Mouse (Mus musculus) left cerebral cortex, adult 9 months (tissue): Measurements from ENCODE around the gene Sipa1l1.
A peak's percentile ranks its signal among the peaks of the same experiment; 100 is the strongest.

Source experiments
- DNase-seq, 2 experiments: peaks; one replicate each; pipeline ENCODE4 v3.0.0; 2022; ENCODE audit warnings: low spot score in 2 of 2

The Sipa1l1 gene

DNA sequence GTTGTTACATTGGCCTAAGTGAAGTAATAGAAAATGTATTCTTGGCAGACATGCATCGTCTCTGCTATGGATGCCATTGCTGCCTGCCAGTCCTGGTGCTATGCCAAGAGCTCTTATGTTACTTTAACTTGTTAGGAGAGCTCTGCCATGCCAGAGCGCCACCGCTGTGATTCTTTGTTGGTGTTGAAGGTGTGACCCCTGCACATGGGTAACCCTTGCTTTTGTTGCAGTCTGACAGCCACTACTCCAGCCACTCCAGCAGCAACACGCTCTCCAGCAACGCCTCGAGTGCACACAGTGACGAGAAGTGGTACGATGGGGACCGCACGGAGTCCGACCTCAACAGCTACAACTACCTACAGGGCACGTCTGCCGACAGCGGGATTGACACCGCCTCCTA, 255.7 kb downstream of the Sipa1l1 start:
- DNase-seq: no peak

DNA sequence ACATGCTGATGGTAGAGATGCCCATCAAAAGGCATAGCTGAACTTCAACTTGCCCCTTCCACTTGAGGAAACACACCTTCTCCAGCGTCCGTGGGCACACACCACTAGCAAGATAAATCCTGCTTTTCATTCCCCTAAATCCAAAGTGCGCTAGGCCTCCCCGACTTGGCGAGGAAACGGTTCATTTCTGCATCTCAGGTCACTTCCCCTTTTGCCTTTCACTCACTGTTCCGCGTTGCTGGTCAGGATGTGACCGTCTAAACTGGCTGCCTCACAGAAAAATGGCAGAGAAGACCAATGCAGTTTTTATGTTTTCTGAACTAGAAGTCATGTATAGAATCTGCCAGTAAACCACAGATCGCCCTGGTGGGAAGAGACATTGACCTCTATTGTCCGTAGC, 256.7 kb downstream of the Sipa1l1 start:
- DNase-seq: no peak

DNA sequence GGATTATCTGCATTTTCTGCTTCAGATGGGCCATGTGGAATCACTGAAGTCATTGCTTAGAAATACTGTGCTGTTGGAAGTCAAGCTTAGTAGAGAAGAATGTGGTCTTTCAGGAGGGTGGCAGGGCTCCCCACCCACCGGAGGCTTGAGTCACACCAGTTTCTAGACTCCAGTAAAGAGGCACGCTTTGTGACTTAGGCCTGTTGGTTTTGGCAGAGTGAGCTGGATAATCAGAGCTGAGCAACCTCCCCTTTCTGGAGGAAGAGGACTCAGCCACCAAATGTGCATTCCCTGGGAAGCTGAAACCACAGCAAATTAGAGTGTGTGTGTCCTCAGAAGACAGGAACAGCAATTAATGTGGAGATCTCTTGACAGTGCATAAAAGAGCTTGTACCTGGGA, 258.3 kb downstream of the Sipa1l1 start:
- peak; percentile 45 to 75 for DNase-seq

GRCm38 (mm10) chr12:82428466-82428865, 259.3 kb downstream of the Sipa1l1 start:
- no peak for DNase-seq

DNA sequence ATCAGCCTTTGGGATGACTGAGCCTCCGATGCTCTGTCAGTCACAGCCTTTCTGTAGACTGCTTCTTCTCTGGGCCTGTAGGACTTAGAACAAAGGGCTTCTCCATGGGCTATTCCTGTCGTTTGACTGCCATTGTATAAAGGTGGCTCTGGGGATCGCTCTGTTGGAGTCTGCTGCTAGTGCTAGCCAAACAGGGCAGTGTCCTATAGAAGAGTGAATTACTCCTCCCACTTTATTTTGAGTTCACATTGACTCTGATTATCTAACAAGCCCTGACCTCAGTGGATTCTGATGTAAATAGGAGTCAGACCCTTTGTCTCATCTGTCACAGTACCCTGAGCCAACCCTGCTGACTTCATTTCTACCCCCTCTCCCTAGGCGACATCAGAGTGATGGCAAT, 264.2 kb downstream of the Sipa1l1 start:
- DNase-seq: no peak

GRCm38 (mm10) chr12:82434591-82434990, 265.5 kb downstream of the Sipa1l1 start:
- peak in 1 of 2 experiments; percentile 47 for DNase-seq

DNA sequence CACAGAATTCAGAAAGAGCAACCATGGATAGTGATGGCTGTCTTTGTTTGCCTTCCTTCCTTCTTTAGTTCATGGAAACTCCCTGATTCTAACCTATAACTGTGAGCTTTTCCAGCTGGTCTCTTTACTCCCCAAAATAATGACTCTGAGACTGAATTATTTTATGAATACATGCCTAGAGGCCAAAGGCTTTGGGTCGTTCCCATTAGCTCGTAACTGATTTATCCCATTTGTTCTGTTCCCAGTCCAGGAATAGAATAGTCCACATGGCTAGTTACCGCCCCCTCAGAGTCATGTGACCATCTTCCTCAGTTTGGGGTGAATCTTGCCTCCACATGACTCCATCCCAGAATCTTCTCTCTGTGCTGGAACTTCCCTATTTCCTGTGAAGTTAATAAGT, 272.4 kb downstream of the Sipa1l1 start:
- no peak for DNase-seq

- no peak for DNase-seq
These were observed 277.5 kb downstream of the Sipa1l1 start for GRCm38 (mm10) chr12:82446609-82447024.

- DNase-seq: no peak
These were observed 279.2 kb downstream of the Sipa1l1 start for GRCm38 (mm10) chr12:82448129-82448815.

GRCm38 (mm10) chr12:82452428-82452827, 283.3 kb downstream of the Sipa1l1 start:
- DNase-seq: no peak

DNA sequence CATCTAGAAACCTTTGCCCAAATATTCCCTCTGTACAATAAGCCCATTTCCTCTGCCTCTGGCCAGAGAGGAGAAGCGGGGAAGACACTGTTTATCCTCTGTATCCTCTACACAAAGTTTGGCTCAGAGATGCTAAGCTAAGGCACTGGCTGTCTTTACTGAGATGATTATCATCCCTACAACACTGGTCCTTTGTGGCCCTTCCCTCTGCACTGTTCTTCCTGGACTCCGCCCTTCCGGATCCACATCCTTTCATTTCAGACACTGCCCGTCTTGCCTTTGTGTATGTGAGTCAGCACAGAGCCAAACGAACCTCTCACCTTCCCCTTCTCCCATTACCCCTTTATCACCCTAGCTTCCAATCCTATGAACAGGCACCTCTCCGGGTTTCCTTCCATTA, 285.3 kb downstream of the Sipa1l1 start:
- DNase-seq: no peak

DNA sequence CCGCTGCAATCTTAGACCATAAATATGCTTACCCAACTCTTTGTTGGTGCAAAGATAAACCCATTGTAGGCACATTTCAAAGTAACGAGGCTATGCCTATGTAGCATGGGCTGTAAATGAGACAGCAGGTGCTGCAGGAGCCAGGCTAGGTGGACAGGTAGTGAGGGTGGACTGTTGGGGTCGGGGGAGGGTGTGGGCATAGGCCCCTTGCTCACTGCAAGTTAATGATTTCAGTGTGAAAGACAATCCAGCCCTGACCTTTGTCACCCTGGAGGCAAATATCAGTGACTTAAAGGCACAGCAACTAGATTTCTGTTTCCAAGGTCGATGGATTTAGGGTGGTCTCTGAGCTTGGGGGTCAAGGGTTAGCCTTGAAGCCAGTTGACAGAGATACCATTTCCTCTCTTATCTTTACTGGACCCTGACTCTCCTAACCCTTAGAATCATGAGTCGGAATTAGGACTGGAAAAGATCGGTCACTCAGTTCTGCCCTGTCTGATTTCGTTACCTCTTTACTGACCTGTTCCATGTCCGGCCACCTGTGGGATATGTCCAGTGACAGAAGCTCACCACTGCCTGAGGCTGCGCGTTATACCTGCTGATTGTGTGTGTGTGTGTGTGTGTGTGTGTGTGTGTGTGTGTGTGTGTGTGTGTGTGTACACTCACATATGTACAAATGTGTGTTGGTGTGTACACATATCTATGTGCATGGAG, 286.7 kb downstream of the Sipa1l1 start:
- no peak for DNase-seq

GRCm38 (mm10) chr12:82456414-82456805, 287.3 kb downstream of the Sipa1l1 start:
- DNase-seq: no peak

- DNase-seq: no peak
These were observed 288.5 kb downstream of the Sipa1l1 start for GRCm38 (mm10) chr12:82457609-82458008.

DNA sequence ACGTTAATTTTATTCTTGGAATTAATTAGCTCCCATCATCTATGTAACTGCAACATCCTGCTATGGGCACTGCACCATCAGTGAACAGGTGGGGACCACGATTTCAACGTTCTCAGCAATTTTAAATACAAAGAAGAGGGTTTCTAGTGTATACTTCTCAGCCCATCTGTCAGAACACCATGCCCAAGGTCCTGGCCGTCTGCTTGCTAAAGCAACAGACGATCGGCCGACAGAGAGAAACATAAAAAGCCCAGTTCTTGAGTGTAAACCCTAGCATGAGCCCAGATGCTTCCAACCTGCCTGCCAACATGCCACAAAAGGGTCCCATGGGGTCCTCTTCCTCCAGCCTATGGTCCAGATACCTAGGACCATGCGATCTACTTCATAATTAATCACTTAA, 288.9 kb downstream of the Sipa1l1 start:
- no peak for DNase-seq

DNA sequence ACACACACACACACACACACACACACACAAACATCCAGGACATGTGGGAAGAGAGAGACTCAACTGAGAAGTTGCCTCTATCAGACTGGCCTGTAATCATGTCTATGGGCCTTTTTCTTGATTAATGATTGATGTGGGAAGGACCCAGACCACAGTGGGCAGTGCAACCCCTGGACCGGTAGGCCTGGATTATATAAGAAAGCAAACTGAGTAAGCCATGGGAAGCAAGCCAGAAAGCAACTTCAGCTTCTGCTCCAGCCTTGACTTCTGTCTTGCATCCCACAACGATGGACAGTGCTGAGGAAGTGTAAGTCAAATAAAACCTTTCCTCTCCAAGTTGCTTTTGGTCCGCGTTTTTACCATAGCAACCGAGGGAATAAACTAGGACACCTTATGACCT, 298.1 kb downstream of the Sipa1l1 start:
- no peak for DNase-seq

- peak in 1 of 2 experiments; percentile 54 for DNase-seq
These were observed 298.5 kb downstream of the Sipa1l1 start for GRCm38 (mm10) chr12:82467641-82468040.

DNA sequence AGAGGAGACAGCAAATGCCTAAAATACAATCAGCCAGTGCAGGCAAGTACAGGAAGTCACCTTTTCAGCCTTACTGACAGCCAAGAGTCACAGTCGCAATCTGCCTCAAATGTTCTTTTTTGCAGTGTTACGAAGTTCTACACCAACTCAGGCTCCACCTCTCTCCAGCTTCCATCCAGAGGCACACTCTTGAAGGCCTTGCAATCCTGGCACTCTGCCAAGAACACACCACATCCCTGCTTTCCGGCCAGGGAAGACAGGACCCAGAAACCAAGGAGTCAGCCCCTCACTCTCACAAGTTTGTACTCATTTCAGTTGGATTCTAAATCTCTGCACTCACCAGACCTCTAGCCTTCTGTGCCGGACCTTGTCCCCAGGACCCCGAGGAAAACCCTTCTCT, 299.3 kb downstream of the Sipa1l1 start:
- no peak for DNase-seq

DNA sequence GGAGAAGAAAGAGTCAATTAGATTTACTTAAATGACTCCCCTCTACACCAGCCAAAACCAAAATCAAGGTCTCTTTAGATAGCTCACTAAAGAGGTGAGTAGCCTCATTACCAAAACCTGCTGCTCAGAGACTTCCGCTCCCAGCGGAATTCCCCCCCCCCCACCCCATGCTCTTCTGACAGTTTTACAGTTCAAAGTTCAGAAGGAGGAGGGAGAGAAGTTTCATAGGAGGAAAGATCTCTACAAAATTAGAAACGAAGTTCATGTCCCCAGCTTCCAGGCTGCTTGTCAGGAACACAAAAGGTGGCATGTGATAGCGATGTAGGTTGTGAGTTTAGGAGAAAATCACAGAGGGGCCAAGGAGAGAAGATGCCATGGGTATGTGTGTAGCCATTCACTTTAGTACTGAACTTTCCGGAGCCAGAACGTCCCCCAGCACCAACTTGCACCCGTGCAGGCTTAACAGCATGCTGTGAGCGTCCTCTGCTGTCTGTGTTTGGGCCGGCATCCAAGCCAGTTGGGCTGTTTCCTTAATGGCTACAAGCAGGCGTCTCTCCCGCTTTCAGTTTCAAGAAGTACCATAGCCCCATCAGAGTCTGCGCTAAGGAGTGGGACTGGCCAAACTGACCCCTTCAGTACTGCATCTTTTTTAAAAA, 300.7 kb downstream of the Sipa1l1 start:
- peak; percentile 76 to 93 for DNase-seq

GRCm38 (mm10) chr12:82470362-82470936, 301.3 kb downstream of the Sipa1l1 start:
- DNase-seq: peak; percentile 40 to 83

GRCm38 (mm10) chr12:82472796-82473195, 303.7 kb downstream of the Sipa1l1 start:
- no peak for DNase-seq

DNA sequence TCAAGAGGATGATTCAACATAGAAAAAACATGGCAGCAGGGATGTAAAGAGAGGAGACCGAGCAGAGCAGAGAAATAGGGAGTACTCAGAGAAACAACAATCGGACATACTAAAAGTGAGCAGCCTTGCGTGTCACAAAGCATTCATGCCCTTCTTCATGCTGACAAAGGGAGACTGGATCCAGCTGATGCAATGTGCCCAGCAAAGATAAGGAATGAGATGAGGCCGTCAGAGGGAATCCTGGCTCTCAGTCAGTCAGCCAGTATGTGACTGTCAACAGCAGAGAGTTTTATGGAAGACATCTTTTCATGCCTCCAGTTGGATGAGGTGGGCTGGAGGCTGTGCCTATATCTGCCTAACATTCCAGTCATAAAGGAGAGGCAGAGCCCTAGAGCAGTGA, 304.1 kb downstream of the Sipa1l1 start:
- DNase-seq: no peak

DNA sequence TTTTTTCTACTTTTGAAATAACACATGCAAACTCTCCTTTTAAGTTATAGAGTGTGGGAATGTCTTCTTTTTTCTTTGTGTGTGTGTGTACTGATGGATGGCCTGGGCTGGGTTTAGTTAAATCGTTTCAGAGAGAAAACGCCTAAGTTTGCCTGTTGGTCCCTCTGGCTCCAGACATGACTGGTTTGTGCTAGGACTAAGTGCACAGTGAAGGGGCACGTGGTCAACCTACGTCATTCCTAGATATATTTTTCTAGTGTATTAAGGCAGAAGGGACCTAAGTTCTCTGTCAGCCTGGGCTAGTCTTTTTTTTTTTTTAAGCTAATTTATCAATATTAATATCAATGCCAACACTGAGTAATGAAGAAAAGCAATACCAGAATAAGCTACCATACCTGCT, 305.3 kb downstream of the Sipa1l1 start:
- DNase-seq: no peak
